Mouse (Mus musculus): ENCODE data around the gene Zfp119b. TPM values are rescaled to one million over a fixed set of nuclear protein-coding genes. Genes with fewer than 3 reads are reported as not detected.
A peak's percentile ranks its signal among the peaks of the same experiment; 100 is the strongest.
"Not testable (repeated sequence)": the region's sequence is repeated elsewhere in the genome, so short reads cannot be mapped to it uniquely, and the experiment has no call there.

The Zfp119b gene
- polyA plus RNA-seq, 1 experiment from 2014 or later, result 6.3 TPM

GRCm38 (mm10) chr17:55931553-55932502 is 17.5 kb downstream of the Zfp119b start:
- H3K36me3 ChIP-seq, result no peaks in the 10 kb centered on the region
- H3K4me3 ChIP-seq, result peak overlapping the region; percentile 56
- no peaks in the 10 kb centered on the region for H3K27me3 ChIP-seq
- peak overlapping the region; percentile 67 for H3K4me2 ChIP-seq (replicated peaks)
- 0 out of 2 replicates have a peak, but pooled peaks cover 2% of the 10 kb centered on the region for H3K4me1 ChIP-seq
- peak overlapping the region; percentile 72 for H3K9ac ChIP-seq
- peak; percentile 96 for ATAC-seq (ENCODE audit: low FRiP score)
- peak overlapping the region; percentile 82 for H3K27ac ChIP-seq
- WGBS, result 1% methylated on average over 31 of the region's 33 CpGs
- H3K9me3 ChIP-seq (replicated peaks), result peaks cover 5% of the 10 kb centered on the region; the same call in 1 of the 2 replicates

GRCm38 (mm10) chr17:55906669-55907068 is 42.6 kb downstream of the Zfp119b start:
- H3K4me1 ChIP-seq, result no peaks in the 10 kb centered on the region
- H3K4me2 ChIP-seq (replicated peaks), result no peak overlapping the region
- no peaks in the 10 kb centered on the region for H3K27me3 ChIP-seq
- ATAC-seq (ENCODE audit: low FRiP score), result no peak
- H3K27ac ChIP-seq, result no peak overlapping the region
- H3K4me3 ChIP-seq, result no peak overlapping the region
- H3K9ac ChIP-seq, result no peak overlapping the region
- no peaks in the 10 kb centered on the region for H3K9me3 ChIP-seq (replicated peaks)
- H3K36me3 ChIP-seq, result no peaks in the 10 kb centered on the region

- Histone ChIP-seq H3K9me3 (replicated peaks) (no peaks in the 10 kb centered on the region; the same call in 1 of the 2 replicates), H3K4me2 (replicated peaks) (no peak overlapping the region), H3K4me3 (no peak overlapping the region), H3K27me3 (no peaks in the 10 kb centered on the region), H3K27ac (no peak overlapping the region), H3K36me3 (no peaks in the 10 kb centered on the region), H3K4me1 (no peaks in the 10 kb centered on the region), H3K9ac (no peak overlapping the region)
- no peak for ATAC-seq (ENCODE audit: low FRiP score)
- 74% methylated on average over 6 of the region's 6 CpGs for WGBS
These were observed 45.2 kb downstream of the Zfp119b start for GRCm38 (mm10) chr17:55904131-55904530.

- no peaks in the 10 kb centered on the region for H3K36me3 ChIP-seq
- H3K4me2 ChIP-seq (replicated peaks), result no peak overlapping the region
- H3K9me3 ChIP-seq (replicated peaks), result no peaks in the 10 kb centered on the region; the same call in 1 of the 2 replicates
- ATAC-seq (ENCODE audit: low FRiP score), result no peak
- H3K9ac ChIP-seq, result no peak overlapping the region
- H3K4me1 ChIP-seq, result no peaks in the 10 kb centered on the region
- H3K27ac ChIP-seq, result no peak overlapping the region
- no peaks in the 10 kb centered on the region for H3K27me3 ChIP-seq
- H3K4me3 ChIP-seq, result no peak overlapping the region
- WGBS, result 93% methylated on average over 1 of the region's 1 CpGs
These were observed 45.6 kb downstream of the Zfp119b start for GRCm38 (mm10) chr17:55903687-55904086.

GRCm38 (mm10) chr17:55903087-55903486 is 46.2 kb downstream of the Zfp119b start:
- Histone ChIP-seq H3K9me3 (replicated peaks) (peaks cover 5% of the 10 kb centered on the region; the same call in 1 of the 2 replicates), H3K9ac (no peak overlapping the region), H3K27me3 (no peaks in the 10 kb centered on the region), H3K4me2 (replicated peaks) (no peak overlapping the region), H3K36me3 (peaks cover 5% of the 10 kb centered on the region), H3K27ac (no peak overlapping the region), H3K4me3 (no peak overlapping the region), H3K4me1 (no peaks in the 10 kb centered on the region)
- 48% methylated on average over 2 of the region's 2 CpGs for WGBS
- no peak for ATAC-seq (ENCODE audit: low FRiP score)

GRCm38 (mm10) chr17:55892406-55892955 is 56.8 kb downstream of the Zfp119b start:
- H3K27ac ChIP-seq; H3K36me3 ChIP-seq; H3K9me3 ChIP-seq (replicated peaks); H3K4me1 ChIP-seq; H3K27me3 ChIP-seq; ATAC-seq (ENCODE audit: low FRiP score): not testable (repeated sequence)
- Histone ChIP-seq H3K9ac (peak overlapping the region; percentile 53; the same call in 1 of the 2 replicates), H3K4me2 (replicated peaks) (peak overlapping the region; percentile 51), H3K4me3 (peak overlapping the region; percentile 45)
- 14% methylated on average over 6 of the region's 8 CpGs for WGBS

Other genes with a start within 250 kb of the Zfp119b start
- 10.2 and 11.9 TPM in 2 replicates for gene Pot1b, start 236.9 kb downstream of the Zfp119b start, polyA plus RNA-seq (2016; fragmentation: Nextera tagmentation; extraction: Ambion mirVana)
- 0.08 TPM in 1 of 2 replicates, not detected in the other for gene Adgre4, start 199.5 kb downstream of the Zfp119b start, polyA plus RNA-seq (2016; fragmentation: Nextera tagmentation; extraction: Ambion mirVana)
- 11.0 and 11.4 TPM in 2 replicates for gene Zfp119a, start 70.6 kb downstream of the Zfp119b start, polyA plus RNA-seq (2016; fragmentation: Nextera tagmentation; extraction: Ambion mirVana)
- gene Zfp959, start 57.4 kb downstream of the Zfp119b start, polyA plus RNA-seq (2016; fragmentation: Nextera tagmentation; extraction: Ambion mirVana), result 13.0 and 15.1 TPM in 2 replicates
- 2.6 and 4.4 TPM in 2 replicates for gene Ebi3, start 3.1 kb upstream of the Zfp119b start, polyA plus RNA-seq (2016; fragmentation: Nextera tagmentation; extraction: Ambion mirVana)
- gene Yju2, start 9.6 kb upstream of the Zfp119b start, polyA plus RNA-seq (2016; fragmentation: Nextera tagmentation; extraction: Ambion mirVana), result 24.1 and 26.7 TPM in 2 replicates
- 133 and 135 TPM in 2 replicates for gene Shd, start 21.0 kb upstream of the Zfp119b start, polyA plus RNA-seq (2016; fragmentation: Nextera tagmentation; extraction: Ambion mirVana)
- gene Fsd1, start 37.0 kb upstream of the Zfp119b start, polyA plus RNA-seq (2016; fragmentation: Nextera tagmentation; extraction: Ambion mirVana), result 96.4 and 103 TPM in 2 replicates
- gene Stap2, start 56.1 kb upstream of the Zfp119b start, polyA plus RNA-seq (2016; fragmentation: Nextera tagmentation; extraction: Ambion mirVana), result 6.5 and 6.6 TPM in 2 replicates
- 196 and 209 TPM in 2 replicates for gene Mpnd, start 56.2 kb upstream of the Zfp119b start, polyA plus RNA-seq (2016; fragmentation: Nextera tagmentation; extraction: Ambion mirVana)
- gene Sh3gl1, start 87.1 kb upstream of the Zfp119b start, polyA plus RNA-seq (2016; fragmentation: Nextera tagmentation; extraction: Ambion mirVana), result 141 and 144 TPM in 2 replicates
- gene Chaf1a, start 90.9 kb upstream of the Zfp119b start, polyA plus RNA-seq (2016; fragmentation: Nextera tagmentation; extraction: Ambion mirVana), result 26.8 and 30.2 TPM in 2 replicates
- gene Ubxn6, start 125.5 kb upstream of the Zfp119b start, polyA plus RNA-seq (2016; fragmentation: Nextera tagmentation; extraction: Ambion mirVana), result 62.4 and 64.5 TPM in 2 replicates
- gene Hdgfl2, start 130.1 kb upstream of the Zfp119b start, polyA plus RNA-seq (2016; fragmentation: Nextera tagmentation; extraction: Ambion mirVana), result 167 and 177 TPM in 2 replicates
- gene Plin4, start 160.3 kb upstream of the Zfp119b start, polyA plus RNA-seq (2016; fragmentation: Nextera tagmentation; extraction: Ambion mirVana), result 0.06 and 0.09 TPM in 2 replicates
- gene Plin5, start 168.1 kb upstream of the Zfp119b start, polyA plus RNA-seq (2016; fragmentation: Nextera tagmentation; extraction: Ambion mirVana), result 0.42 and 0.62 TPM in 2 replicates
- 0.25 and 0.27 TPM in 2 replicates for gene Lrg1, start 172.5 kb upstream of the Zfp119b start, polyA plus RNA-seq (2016; fragmentation: Nextera tagmentation; extraction: Ambion mirVana)
- 9.6 and 11.2 TPM in 2 replicates for gene Sema6b, start 190.8 kb upstream of the Zfp119b start, polyA plus RNA-seq (2016; fragmentation: Nextera tagmentation; extraction: Ambion mirVana)
- gene Tnfaip8l1, start 213.0 kb upstream of the Zfp119b start, polyA plus RNA-seq (2016; fragmentation: Nextera tagmentation; extraction: Ambion mirVana), result 8.4 and 8.9 TPM in 2 replicates
- 59.2 and 63.0 TPM in 2 replicates for gene Mydgf, start 234.4 kb upstream of the Zfp119b start, polyA plus RNA-seq (2016; fragmentation: Nextera tagmentation; extraction: Ambion mirVana)

Measured in hindbrain, embryonic 12.5 days (tissue).